Mouse (Mus musculus): ENCODE data around the gene Picalm.

The Picalm gene

GRCm38 (mm10) chr7:90129732-90130392 is at the start of gene Picalm:
Gene Picalm (plus strand): TSS chr7:90130213.
- DNase-seq: peak; percentile 99

DNA sequence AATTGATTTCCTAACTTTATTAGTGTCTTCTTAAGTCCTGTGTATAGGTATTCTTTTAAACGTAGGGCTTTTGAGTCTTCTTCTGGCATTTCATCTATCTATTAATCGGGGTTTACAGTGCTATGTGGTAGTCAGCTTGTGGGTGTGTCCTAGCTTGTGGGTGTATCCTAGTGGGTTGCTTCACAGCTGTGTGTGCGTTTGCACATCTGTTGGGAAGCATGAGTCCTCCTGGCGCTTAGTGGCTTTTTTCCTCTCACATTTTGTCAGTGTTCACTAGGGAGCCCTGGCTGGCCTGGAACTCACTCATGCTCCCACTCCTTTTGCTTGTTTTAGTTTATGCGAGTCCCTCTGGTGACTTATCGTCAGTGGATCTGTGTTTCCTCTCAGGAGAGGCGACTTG is 46.2 kb upstream of the Picalm start:
- no peak for DNase-seq

DNA sequence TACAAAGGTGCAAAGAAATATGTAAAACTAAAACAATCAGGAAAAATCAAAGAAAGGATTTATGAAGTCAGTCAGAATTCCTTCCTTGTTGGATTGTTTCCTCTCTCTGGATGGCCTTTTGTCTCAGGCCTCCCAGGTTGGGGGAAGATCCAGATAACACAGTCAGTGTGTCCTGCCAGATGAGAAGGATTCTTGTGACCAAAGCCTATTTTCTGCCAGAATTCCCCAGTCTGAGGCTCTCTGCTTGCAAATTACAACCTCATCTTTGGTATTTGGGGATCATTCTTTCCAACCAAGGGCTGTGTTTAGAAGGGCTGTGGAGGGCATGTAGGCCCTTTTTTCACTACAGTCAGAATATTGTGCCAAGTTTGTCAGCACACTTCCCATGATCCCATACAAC is 45.5 kb upstream of the Picalm start:
- no peak for DNase-seq

DNA sequence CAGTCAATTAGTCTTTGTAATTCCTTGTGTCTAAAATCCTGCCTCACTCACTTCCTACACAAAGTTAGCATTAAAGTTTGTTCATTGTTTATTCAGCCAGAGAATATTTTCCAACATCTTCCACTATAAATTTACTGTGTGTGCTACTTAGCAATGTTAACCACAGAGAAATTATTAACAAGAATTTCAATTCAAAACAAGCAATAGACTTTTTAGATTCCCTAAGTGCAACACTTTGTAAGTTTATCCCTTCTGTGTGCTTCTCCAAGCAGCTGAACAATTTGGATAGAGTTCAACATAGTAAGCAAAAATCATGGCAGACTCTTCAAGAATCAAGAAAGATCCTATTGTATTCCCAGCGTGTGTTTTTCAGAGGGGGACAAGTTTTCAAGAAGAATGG is 44.3 kb upstream of the Picalm start:
- no peak for DNase-seq

- no peak for DNase-seq
Measured at GRCm38 (mm10) chr7:90086821-90087220, 43.2 kb upstream of the Picalm start.

DNA sequence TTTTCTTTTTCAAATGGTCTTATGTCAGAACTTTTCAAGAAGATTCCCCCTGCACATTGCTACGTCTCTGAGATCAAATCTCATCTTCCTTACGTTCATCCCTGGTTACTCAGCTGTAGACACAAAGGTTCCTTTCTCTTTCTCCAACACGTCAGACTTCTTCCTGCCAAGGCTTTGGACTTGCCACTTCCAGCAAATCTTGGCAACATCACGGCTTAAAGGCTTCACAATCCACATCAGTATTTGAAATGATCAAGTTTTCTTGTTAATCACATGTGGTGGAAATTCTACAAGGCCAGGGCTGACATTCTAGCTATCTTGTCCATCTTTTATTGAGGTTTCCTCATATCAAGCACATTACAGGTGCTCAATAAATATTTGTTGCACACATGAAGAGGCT is 39.0 kb upstream of the Picalm start:
- no peak for DNase-seq

- no peak for DNase-seq
Measured at GRCm38 (mm10) chr7:90091756-90092155, 38.3 kb upstream of the Picalm start.

DNA sequence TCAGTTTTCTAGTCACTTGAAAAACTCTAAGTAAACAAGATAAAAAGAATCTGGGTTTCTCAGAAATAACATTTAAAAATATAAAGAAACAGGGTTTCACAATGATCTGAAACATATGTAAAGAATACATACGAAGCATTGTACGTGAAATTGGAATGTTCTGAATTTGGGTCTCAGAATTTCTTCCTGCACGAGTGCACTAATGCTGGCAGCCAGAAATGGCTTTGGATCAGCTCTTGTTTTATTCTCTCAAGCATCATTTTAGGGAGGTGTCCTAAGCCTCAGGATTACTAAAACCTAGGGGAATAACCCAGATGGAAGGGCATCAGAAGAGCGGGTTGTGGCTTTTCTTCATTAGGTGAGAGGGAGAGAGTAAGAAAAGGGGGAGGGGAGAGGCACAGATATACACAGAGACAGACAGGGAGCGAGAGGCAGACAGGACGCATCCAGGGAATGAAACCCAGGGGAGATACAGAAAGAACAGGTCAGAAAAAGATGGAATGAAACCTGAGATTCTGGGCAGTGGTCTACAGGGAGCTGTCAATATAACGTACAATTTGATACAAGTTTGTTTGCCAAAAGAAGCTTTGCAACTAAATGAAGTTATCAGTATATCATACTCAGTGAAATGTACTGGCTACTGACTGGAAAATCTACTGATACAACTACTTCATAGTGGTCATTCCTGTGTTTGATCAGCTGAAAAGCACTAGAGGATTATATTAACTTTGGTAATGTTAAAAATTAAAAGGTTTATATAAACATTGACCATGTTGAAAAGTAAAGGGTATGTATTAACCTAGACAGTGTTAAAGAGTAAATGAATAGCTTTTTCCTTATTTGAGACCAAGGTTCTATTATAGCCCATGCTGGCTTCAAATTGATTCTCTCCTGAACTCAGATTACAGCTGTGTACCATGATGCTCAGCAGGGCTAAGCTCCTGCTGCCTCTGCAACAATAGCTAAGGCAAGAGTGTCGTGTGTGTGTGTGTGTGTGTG is 37.3 kb upstream of the Picalm start:
- DNase-seq: no peak

- no peak for DNase-seq
Measured at GRCm38 (mm10) chr7:90095097-90095496, 34.9 kb upstream of the Picalm start.

DNA sequence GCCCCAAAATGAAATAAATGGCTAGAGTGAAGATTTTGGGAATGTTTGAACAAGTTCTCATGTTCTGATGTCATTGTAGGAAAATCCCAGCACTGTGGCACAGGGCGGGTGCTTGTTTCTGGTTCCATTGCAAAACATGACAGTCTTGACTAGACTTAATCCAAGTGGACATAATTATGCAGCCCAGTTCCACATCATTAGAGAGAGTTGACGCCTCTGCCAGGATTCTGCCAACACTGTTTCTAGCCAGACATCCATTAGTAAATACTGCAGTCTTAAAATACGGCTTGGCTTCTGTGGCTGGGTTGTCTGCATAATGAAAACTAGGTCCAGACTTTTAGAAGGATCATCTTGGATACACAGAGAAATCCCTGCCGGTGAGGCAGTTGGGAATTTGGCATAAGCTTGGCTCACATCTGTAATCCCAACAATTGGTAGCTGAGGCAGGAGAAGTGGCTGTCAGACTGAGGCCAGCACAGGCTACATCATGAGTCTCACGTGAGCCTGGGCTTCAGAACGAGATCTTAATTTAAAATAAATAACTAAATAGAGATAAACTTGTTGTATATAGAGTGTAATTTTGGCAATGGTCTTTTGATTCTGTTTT is 34.1 kb upstream of the Picalm start:
- no peak for DNase-seq

GRCm38 (mm10) chr7:90096609-90097008 is 33.4 kb upstream of the Picalm start:
- DNase-seq: no peak

DNA sequence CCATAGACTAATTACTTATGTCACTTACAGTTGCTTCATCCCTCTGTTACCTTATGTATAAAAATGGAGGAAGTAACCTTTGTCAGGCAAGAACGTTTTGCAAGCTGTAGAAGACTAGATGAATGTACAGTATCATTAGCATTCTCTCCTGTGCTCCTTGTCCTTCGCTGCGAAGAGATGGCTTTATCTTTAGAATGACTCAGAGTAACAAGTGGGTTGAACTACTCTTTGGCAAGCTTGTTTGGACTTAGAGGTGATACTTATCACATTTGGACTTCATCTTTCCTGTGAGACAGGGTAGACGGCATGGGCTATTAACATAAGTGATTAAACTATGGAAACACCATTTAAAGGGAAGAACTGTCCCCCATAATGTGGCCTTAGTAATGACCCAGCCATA is 31.8 kb upstream of the Picalm start:
- DNase-seq: no peak

GRCm38 (mm10) chr7:90099248-90099647 is 30.8 kb upstream of the Picalm start:
- DNase-seq: no peak

GRCm38 (mm10) chr7:90100614-90101160 is 29.3 kb upstream of the Picalm start:
- DNase-seq: no peak

- DNase-seq: no peak
Measured at GRCm38 (mm10) chr7:90116100-90116499, 13.9 kb upstream of the Picalm start.

GRCm38 (mm10) chr7:90120106-90120505 is 9.9 kb upstream of the Picalm start:
- DNase-seq: no peak

GRCm38 (mm10) chr7:90124991-90125390 is 5.0 kb upstream of the Picalm start:
- no peak for DNase-seq

DNA sequence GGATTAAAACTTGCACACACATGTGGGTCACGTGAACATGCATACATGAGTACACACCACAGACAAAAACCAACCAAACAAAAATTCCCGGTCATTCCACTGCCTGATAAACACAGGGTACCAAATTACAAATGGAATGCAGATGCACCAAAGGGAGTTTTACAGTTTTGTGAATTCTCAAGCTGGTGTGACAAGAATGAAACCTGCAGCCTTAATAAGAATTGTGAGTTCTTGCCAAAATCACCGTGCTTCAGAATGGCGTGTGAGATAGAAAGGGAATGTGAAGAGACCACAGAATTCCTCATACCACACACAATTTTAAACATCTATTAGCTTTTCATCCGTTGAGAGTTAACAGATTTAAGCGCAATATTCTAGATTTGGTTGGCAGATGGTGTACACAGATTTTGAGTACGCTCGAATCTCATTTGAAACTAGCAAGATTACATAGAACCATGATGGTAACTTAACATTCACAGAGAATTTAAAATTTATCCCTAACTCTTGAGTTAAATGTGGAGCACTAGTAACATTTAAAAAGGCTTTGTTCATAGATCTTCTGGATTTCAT is 1.3 kb upstream of the Picalm start:
- DNase-seq: no peak

- peak; percentile 65 to 76 for DNase-seq
Measured at GRCm38 (mm10) chr7:90129271-90129731, 712 bp upstream of the Picalm start.

DNA sequence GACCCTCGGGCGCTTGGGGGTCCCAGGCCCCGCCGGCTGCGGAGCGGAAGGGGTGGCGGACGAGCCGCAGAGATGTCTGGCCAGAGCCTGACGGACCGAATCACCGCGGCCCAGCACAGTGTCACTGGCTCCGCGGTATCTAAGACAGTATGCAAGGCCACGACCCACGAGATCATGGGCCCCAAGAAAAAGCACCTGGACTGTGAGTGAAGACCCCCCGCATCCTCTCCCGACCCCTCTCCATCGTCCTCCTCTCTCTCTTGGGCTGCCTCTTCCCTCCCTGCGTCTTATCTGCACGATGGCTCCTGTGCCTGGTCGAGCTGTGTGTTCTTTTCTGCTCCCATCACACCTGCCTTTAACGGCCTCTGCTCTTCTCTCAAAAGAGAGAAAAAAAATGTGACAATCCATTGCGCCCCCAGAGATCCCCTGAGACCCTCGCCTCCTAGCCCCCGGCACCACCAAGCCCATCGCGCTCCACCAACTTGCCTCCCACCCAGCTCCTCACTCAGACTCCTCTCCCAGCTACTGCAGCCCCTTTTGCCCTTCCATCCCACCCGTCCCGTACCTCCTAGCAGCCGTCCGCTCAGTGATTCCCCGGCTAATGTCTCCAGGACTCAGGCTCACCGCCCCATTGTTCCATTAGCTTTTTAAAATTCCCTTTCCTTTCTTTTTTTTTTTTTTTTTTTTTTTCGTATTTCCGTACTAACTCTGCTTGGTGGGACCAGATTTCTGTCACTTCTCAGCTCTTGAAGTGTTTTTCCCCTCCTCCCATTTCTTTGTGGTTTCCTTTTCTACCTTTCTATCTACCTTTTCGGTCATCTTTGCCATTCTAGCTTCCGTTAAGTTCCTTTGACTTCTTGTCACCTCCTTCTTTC is 725 bp downstream of the Picalm start:
- no peak for DNase-seq

DNA sequence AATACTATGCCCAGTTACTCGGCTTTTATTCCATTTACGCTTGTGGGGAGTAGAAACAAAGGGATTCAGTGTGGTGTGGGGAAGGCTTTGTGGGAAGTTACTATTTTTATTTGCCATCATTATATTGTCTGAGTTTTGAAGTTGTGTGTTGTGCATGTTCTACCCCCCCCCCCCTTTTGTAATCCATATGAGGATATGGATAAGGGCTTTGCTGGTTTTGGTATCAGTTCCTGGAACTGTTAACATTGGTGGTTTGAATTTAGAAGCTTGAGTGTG is 1.3 kb downstream of the Picalm start:
- DNase-seq: no peak

GRCm38 (mm10) chr7:90131831-90132241 is 1.8 kb downstream of the Picalm start:
- no peak for DNase-seq
